Mouse (Mus musculus): ENCODE results near the gene Fam234a. TPM values are rescaled to one million over a fixed set of nuclear protein-coding genes. Genes with fewer than 3 reads are reported as not detected.
"Not testable (repeated sequence)": the region's sequence is repeated elsewhere in the genome, so short reads cannot be mapped to it uniquely, and the experiment has no call there.

Gene Fam234a
- polyA plus RNA-seq, 1 experiment = 47.2 TPM

GRCm38 (mm10) chr17:26188091-26188805 lies 55.8 kb downstream of the Fam234a start:
- Histone ChIP-seq H3K4me3 (ENCODE audit: insufficient read depth, low read length) (no peak overlapping the region), H3K4me1 (ENCODE audit: control insufficient read depth, insufficient read depth, low read length) (no peaks in the 10 kb centered on the region), H3K27ac (ENCODE audit: insufficient read depth, low read length) (no peak overlapping the region)
- no peak for TF ChIP-seq CTCF (IDR thresholded peaks at IDR 0.05; ENCODE audit: borderline replicate concordance, insufficient read depth, low read length)
- TF ChIP-seq POLR2A (IDR thresholded peaks at IDR 0.05; ENCODE audit: low read depth, low read length) = no peak

GRCm38 (mm10) chr17:26187592-26187991 lies 56.5 kb downstream of the Fam234a start:
- Histone ChIP-seq H3K4me3 (ENCODE audit: insufficient read depth, low read length) (no peak overlapping the region), H3K27ac (ENCODE audit: insufficient read depth, low read length) (no peak overlapping the region), H3K4me1 (ENCODE audit: control insufficient read depth, insufficient read depth, low read length) (no peaks in the 10 kb centered on the region)
- TF ChIP-seq POLR2A (IDR thresholded peaks at IDR 0.05; ENCODE audit: low read depth, low read length) = no peak
- TF ChIP-seq CTCF (IDR thresholded peaks at IDR 0.05; ENCODE audit: borderline replicate concordance, insufficient read depth, low read length) = no peak

- no peak overlapping the region for H3K4me3 ChIP-seq (ENCODE audit: insufficient read depth, low read length)
- no peak for TF ChIP-seq CTCF (IDR thresholded peaks at IDR 0.05; ENCODE audit: borderline replicate concordance, insufficient read depth, low read length)
- no peak overlapping the region for H3K27ac ChIP-seq (ENCODE audit: insufficient read depth, low read length)
- no peaks in the 10 kb centered on the region for H3K4me1 ChIP-seq (ENCODE audit: control insufficient read depth, insufficient read depth, low read length)
Measured at GRCm38 (mm10) chr17:26181179-26181578, 62.9 kb downstream of the Fam234a start.

- Histone ChIP-seq H3K27ac (ENCODE audit: insufficient read depth, low read length) (peak overlapping the region; percentile 79; the same call in 1 of the 2 replicates), H3K4me1 (ENCODE audit: control insufficient read depth, insufficient read depth, low read length) (no peaks in the 10 kb centered on the region), H3K4me3 (ENCODE audit: insufficient read depth, low read length) (no peak overlapping the region)
- TF ChIP-seq POLR2A (IDR thresholded peaks at IDR 0.05; ENCODE audit: low read depth, low read length) (no peak), CTCF (IDR thresholded peaks at IDR 0.05; ENCODE audit: borderline replicate concordance, insufficient read depth, low read length) (no peak)
Measured at GRCm38 (mm10) chr17:26178611-26179010, 65.4 kb downstream of the Fam234a start.

GRCm38 (mm10) chr17:26175248-26175647 lies 68.8 kb downstream of the Fam234a start:
- H3K4me3 ChIP-seq (ENCODE audit: insufficient read depth, low read length); H3K27ac ChIP-seq (ENCODE audit: insufficient read depth, low read length); H3K4me1 ChIP-seq (ENCODE audit: control insufficient read depth, insufficient read depth, low read length): not testable (repeated sequence)

- H3K4me3 ChIP-seq (ENCODE audit: insufficient read depth, low read length) = no peak overlapping the region
Measured at GRCm38 (mm10) chr17:26168039-26168438, 76.0 kb downstream of the Fam234a start.

GRCm38 (mm10) chr17:26162736-26163135 lies 81.3 kb downstream of the Fam234a start:
- Histone ChIP-seq H3K4me3 (ENCODE audit: insufficient read depth, low read length) (no peak overlapping the region), H3K27ac (ENCODE audit: insufficient read depth, low read length) (no peak overlapping the region), H3K4me1 (ENCODE audit: control insufficient read depth, insufficient read depth, low read length) (no peaks in the 10 kb centered on the region)
- TF ChIP-seq CTCF (IDR thresholded peaks at IDR 0.05; ENCODE audit: borderline replicate concordance, insufficient read depth, low read length) = no peak
- no peak for TF ChIP-seq POLR2A (IDR thresholded peaks at IDR 0.05; ENCODE audit: low read depth, low read length)

More at GRCm38 (mm10) chr17:26168039-26168438, 76.0 kb downstream of the Fam234a start:
- no peaks in the 10 kb centered on the region for H3K4me1 ChIP-seq (ENCODE audit: control insufficient read depth, insufficient read depth, low read length)
- no peak overlapping the region for H3K27ac ChIP-seq (ENCODE audit: insufficient read depth, low read length)
- TF ChIP-seq CTCF (IDR thresholded peaks at IDR 0.05; ENCODE audit: borderline replicate concordance, insufficient read depth, low read length) (no peak), POLR2A (IDR thresholded peaks at IDR 0.05; ENCODE audit: low read depth, low read length) (no peak)

Other genes starting within 250 kb of the Fam234a start
- gene Rab11fip3, start 174.7 kb downstream of the Fam234a start, polyA plus RNA-seq (2011; ENCODE audit: insufficient read length, low read depth, missing spikeins) = 20.7 and 22.6 TPM in 2 replicates
- gene Decr2, start 153.9 kb downstream of the Fam234a start, polyA plus RNA-seq (2011; ENCODE audit: insufficient read length, low read depth, missing spikeins) = 28.2 and 30.9 TPM in 2 replicates
- gene Nme4, start 148.6 kb downstream of the Fam234a start, polyA plus RNA-seq (2011; ENCODE audit: insufficient read length, low read depth, missing spikeins) = 47.9 and 50.4 TPM in 2 replicates
- 0.48 and 1.0 TPM in 2 replicates for gene Tmem8, start 130.9 kb downstream of the Fam234a start, polyA plus RNA-seq (2011; ENCODE audit: insufficient read length, low read depth, missing spikeins)
- 38.7 and 41.0 TPM in 2 replicates for gene Mrpl28, start 120.7 kb downstream of the Fam234a start, polyA plus RNA-seq (2011; ENCODE audit: insufficient read length, low read depth, missing spikeins)
- 34.4 and 50.5 TPM in 2 replicates for gene Axin1, start 105.6 kb downstream of the Fam234a start, polyA plus RNA-seq (2011; ENCODE audit: insufficient read length, low read depth, missing spikeins)
- not detected in 2 replicates for gene Pdia2, start 45.2 kb downstream of the Fam234a start, polyA plus RNA-seq (2011; ENCODE audit: insufficient read length, low read depth, missing spikeins)
- 2.2 and 2.8 TPM in 2 replicates for gene Rgs11, start 41.3 kb downstream of the Fam234a start, polyA plus RNA-seq (2011; ENCODE audit: insufficient read length, low read depth, missing spikeins)
- 5.8 and 9.3 TPM in 2 replicates for gene Arhgdig, start 36.5 kb downstream of the Fam234a start, polyA plus RNA-seq (2011; ENCODE audit: insufficient read length, low read depth, missing spikeins)
- gene Luc7l, start 8.7 kb upstream of the Fam234a start, polyA plus RNA-seq (2011; ENCODE audit: insufficient read length, low read depth, missing spikeins) = 44.1 and 45.0 TPM in 2 replicates
- 1.2 and 2.4 TPM in 2 replicates for gene Neurl1b, start 170.6 kb upstream of the Fam234a start, polyA plus RNA-seq (2011; ENCODE audit: insufficient read length, low read depth, missing spikeins)